Mouse (Mus musculus) stomach, embryonic 14.5 days (tissue): Measurements from ENCODE around the gene Baiap2. TPM values are rescaled to one million over a fixed set of nuclear protein-coding genes. Genes with fewer than 3 reads are reported as not detected.

Experiments used
- ATAC-seq: fragments of 200-750 bp; cut with Nextera tagmentation; 2 replicates; pipeline ENCODE4 v1.8.0; 2017; ENCODE audit warnings: low read depth, moderate TSS enrichment; ENCODE audit not compliant: insufficient number of reproducible peaks, insufficient read depth, low FRiP score
- H3K27ac ChIP-seq: fragments of 300-500 bp; sonication (generic); 2 replicates; pipeline ENCODE4 v1.5.1; 2014; ENCODE audit warnings: mild to moderate bottlenecking, low read length, moderate library complexity, mixed read lengths
- H3K27me3 ChIP-seq: fragments of 300-500 bp; sonication (generic); 2 replicates; pipeline ENCODE4 v1.6.1; 2014; ENCODE audit warnings: low read length, control low read depth, mixed read lengths; ENCODE audit not compliant: control insufficient read depth, insufficient read depth
- H3K36me3 ChIP-seq: fragments of 300-500 bp; sonication (generic); 2 replicates; pipeline ENCODE4 v1.6.1; 2014; ENCODE audit warnings: mild to moderate bottlenecking, control low read depth, low read length, moderate library complexity, mixed read lengths; ENCODE audit not compliant: control insufficient read depth, insufficient read depth
- H3K4me1 ChIP-seq: fragments of 300-500 bp; sonication (generic); 2 replicates; pipeline ENCODE4 v1.6.1; 2014; ENCODE audit warnings: low read length, control low read depth, mixed read lengths; ENCODE audit not compliant: control insufficient read depth, insufficient read depth
- H3K4me2 ChIP-seq: fragments of 300-500 bp; sonication (generic); replicated peaks from 2 replicates; pipeline ENCODE4 v1.6.1; 2014; ENCODE audit warnings: low read depth, low read length, control low read depth
- H3K4me3 ChIP-seq: fragments of 300-500 bp; sonication (generic); 2 replicates; pipeline ENCODE4 v1.5.1; 2014; ENCODE audit warnings: low read depth, low read length, control low read depth
- H3K9ac ChIP-seq: fragments of 300-500 bp; sonication (generic); replicated peaks from 2 replicates; pipeline ENCODE4 v1.6.1; 2014; ENCODE audit warnings: low read depth, mild to moderate bottlenecking, control low read depth, low read length, moderate library complexity, mixed read lengths
- H3K9me3 ChIP-seq: fragments of 300-500 bp; sonication (generic); 2 replicates; pipeline ENCODE4 v1.6.1; 2016; ENCODE audit warnings: low read depth, low read length, control low read depth; ENCODE audit not compliant: control insufficient read depth
- WGBS: fragments of 180-500 bp; shearing (Covaris S2); extraction: QIAGEN DNeasy Blood & Tissue Kit; methylation state at CpG from one replicate; pipeline ENCODE4 v1.1.7; 2014; 5-methylcytosine and 5-hydroxymethylcytosine counted together
- polyA plus RNA-seq: library from polyadenylated mRNA; unstranded; fragments of >200 nt; fragmentation: Nextera tagmentation; extraction: Ambion mirVana; gene quantifications from 2 replicates; pipeline ENCODE4 v1.2.1, GENCODE M21; 2014

Gene Baiap2
- polyA plus RNA-seq, 1 experiment from 2014 or later, result 28.0 TPM

DNA sequence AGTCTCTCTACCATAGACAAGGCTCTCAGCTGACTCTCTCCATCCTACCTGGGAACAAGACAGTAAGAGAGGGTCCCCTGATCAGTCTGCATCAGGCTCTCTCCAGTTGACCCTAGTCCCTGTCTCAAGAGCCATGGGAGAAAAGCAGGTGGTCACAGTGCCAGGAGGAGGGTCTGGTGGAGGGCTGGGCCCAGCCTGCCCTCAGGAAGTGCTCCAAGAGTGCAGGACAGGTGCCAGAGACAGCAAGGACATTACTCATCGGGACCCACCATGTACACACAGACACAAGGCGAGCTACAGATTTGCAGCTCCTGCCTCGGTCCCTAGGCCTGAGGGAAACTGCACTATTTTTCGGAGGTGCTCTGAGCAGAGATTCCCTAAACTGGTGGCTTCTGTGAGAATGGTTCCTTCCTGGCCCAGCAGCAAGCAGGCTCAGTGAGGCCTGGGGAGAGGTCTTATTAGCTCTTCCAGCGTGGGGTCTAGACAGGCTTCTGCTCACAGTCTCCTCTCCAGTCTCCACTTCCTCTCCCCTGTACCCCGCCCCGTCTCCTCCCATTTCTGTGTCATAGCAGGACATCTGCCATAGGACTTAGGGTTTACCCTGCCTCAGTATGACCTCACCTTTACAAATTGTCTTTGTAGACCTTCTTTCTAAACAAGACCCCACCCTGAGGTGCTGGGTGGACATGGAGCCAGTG lies 99.7 kb downstream of the Baiap2 start:
- 60% methylated on average over 7 of the region's 7 CpGs for whole genome bisulfite sequencing
- Histone ChIP-seq H3K27me3 (no peaks in the 10 kb centered on the region), H3K9me3 (no peaks in the 10 kb centered on the region), H3K4me1 (peaks cover 11% of the 10 kb centered on the region), H3K4me2 (no peak overlapping the region), H3K36me3 (no peaks in the 10 kb centered on the region), H3K9ac (no peak overlapping the region), H3K27ac (peak overlapping the region; percentile 48; the same call in 1 of the 2 replicates), H3K4me3 (no peak overlapping the region)
- ATAC-seq, result no peak

DNA sequence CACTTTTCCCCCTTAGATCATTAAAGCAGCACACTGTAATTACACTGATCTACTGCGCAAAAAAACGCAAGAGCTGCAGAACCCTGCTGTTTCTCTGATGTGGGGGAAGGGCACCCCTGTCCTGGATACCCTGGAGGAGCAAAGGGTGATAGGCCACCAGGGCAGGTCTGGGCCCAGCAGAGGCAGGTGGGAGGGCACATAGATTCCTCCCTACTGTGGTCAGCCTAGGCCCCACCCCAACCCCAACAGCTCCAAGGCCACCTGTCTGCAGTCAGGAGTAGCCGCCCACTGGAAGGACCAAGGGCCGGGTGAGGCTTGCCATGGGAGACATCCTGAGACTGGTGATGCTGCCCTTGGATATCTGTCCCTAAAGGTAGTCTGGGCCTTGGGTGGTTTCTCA lies 102.8 kb downstream of the Baiap2 start:
- Histone ChIP-seq H3K9ac (no peak overlapping the region), H3K36me3 (no peaks in the 10 kb centered on the region), H3K27ac (no peak overlapping the region), H3K4me1 (peaks cover 12% of the 10 kb centered on the region), H3K4me3 (no peak overlapping the region), H3K4me2 (no peak overlapping the region), H3K27me3 (peaks cover 9% of the 10 kb centered on the region; the same call in 1 of the 2 replicates), H3K9me3 (no peaks in the 10 kb centered on the region)
- WGBS, result 63% methylated on average over 4 of the region's 4 CpGs
- ATAC-seq, result no peak

DNA sequence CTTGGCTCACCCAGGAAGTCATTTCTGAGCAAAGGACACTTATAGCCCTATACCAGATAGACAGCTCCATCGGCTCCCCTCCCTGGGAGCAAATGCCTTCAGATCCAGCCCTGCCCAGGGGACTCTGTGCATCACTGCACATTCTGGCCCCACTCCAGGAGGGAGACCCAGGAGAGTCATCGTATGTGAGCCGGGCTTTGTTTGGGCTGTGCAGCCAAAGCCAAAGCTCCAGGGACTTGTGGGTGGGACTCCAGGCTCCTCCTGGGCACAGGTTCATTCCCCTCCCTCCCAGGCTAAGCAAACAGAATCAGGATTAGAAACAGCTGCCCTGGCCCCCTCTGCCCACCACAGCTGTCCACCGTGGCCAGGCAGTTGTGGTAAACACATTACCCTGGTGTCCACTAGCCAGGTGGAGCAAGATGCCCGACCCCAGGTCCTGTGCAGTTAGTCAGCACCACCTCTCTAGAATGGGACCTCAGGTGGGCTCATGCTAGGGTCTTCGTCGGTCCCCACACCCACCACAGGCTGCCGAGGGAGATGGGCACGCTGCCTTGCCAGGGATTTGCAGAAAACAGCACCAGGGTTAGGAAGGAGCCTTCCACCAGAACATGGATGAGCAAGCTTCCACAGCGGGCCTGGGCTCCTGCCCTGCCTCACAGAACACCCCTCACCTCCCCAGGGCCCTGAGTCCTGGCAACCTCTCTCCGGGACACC lies 103.4 kb downstream of the Baiap2 start:
- Histone ChIP-seq H3K27ac (no peak overlapping the region), H3K9me3 (no peaks in the 10 kb centered on the region), H3K4me2 (peak overlapping the region; percentile 96), H3K27me3 (peaks cover 9% of the 10 kb centered on the region; the same call in 1 of the 2 replicates), H3K9ac (peak overlapping the region; percentile 52; the same call in 1 of the 2 replicates), H3K4me3 (peak overlapping the region; percentile 50), H3K4me1 (peaks cover 12% of the 10 kb centered on the region), H3K36me3 (no peaks in the 10 kb centered on the region)
- 39% methylated on average over 11 of the region's 11 CpGs for WGBS
- peak; percentile 19; the same call in 1 of the 2 replicates for ATAC-seq

DNA sequence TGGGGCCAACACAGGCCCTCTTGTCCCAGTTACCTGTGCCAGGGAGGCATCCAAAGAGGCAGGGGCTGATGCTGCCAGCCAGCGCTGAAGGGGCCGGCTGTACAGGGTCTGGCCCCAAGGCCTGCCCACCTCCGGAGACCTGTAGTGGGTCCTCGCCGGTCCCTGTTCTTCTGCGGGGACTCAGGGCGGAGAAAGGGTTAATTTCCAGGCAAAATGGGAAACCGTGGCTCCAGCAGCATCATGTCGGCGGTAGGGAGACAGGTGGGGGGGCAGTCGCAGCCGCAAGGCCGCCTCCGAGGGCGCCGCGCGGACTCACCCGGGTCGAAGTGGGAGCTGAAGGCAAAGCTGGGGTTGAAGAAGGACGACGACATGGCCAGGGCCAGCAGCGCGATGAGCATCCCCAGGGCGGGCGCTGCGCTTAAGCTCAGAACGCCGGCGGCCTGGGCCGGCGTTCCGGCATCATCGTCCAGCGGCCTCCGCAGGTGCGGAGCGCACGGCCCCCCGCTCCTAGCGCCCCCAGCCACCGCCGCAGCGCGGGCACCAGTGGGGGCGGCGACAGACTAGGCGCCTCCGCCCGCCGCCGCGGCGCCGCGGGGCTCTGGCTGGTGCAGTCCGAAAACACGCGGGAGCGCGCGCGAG lies 104.1 kb downstream of the Baiap2 start, which contains the start of gene Aatk:
Aatk (minus strand) TSS at position 615 of the 639 bp plus-strand sequence.
- peak within 1 kb of the TSS; percentile 52 for H3K9ac ChIP-seq
- H3K27ac ChIP-seq, result peak within 1 kb of the TSS; percentile 18; the same call in 1 of the 2 replicates
- peak within 1 kb of the TSS; percentile 96 for H3K4me2 ChIP-seq
- no peaks in the 10 kb centered on the region for H3K36me3 ChIP-seq
- no peak for ATAC-seq
- WGBS, result under 1% methylated on average over 56 of the region's 63 CpGs
- H3K9me3 ChIP-seq, result no peaks in the 10 kb centered on the region
- peak within 1 kb of the TSS; percentile 50 for H3K4me3 ChIP-seq
- H3K4me1 ChIP-seq, result peaks cover 12% of the 10 kb centered on the region
- peaks cover 9% of the 10 kb centered on the region; the same call in 1 of the 2 replicates for H3K27me3 ChIP-seq

DNA sequence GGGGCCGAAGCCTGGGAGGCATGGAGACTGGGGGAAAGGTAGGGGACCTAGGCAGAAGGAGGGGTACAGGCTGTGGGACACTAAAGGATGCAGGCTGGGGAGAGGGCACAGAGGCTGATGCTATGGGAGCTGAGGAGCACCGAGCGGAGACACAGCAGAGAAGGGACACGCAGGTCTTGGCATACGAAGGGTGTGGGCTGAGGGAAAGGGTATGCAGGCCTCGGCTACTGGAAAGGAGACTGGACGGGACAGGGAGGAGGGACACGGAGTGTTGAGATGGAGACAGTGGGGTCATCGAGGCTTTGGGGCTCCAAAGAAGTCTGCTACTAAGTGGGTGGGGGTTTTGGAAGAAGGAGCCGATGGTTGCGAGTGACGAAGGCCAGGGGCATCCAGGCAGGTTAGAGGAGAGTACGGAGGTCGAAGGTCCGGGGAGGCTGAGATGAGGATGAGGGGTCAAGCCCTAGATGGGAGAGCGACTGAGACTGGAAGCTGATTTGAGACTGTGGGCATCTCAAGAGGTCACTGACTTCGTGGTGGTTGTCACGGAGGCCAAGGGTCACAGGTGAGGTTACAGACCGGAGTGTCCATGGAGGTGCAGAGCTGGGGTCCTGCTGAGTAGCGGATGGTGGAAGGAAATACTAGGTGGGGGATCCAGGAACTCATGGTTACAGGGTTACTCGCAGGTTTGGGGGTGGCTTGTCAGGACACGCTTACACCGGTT lies 105.1 kb downstream of the Baiap2 start:
- no peaks in the 10 kb centered on the region for H3K9me3 ChIP-seq
- H3K27me3 ChIP-seq, result peaks cover 9% of the 10 kb centered on the region; the same call in 1 of the 2 replicates
- H3K9ac ChIP-seq, result no peak overlapping the region
- H3K4me1 ChIP-seq, result peaks cover 16% of the 10 kb centered on the region
- WGBS, result 18% methylated on average over 23 of the region's 23 CpGs
- no peak for ATAC-seq
- peak overlapping the region; percentile 96 for H3K4me2 ChIP-seq
- no peaks in the 10 kb centered on the region for H3K36me3 ChIP-seq
- peak overlapping the region; percentile 50 for H3K4me3 ChIP-seq
- no peak overlapping the region for H3K27ac ChIP-seq

DNA sequence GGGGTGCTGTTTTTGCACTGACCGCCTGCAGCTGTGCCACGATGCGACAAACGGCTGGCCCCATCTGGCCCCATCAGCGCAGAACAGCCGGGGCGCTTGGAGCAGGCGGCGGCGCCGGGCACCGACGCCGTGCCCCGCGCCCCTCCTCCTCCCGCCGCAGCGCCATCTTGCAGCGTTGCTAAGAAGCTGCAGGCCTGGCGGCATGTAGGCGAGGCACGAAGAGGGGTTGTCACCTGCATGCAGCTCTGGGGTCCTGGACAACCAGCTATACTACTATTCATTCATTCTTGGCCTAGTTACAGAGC lies 105.6 kb downstream of the Baiap2 start:
- peaks cover 9% of the 10 kb centered on the region; the same call in 1 of the 2 replicates for H3K27me3 ChIP-seq
- no peaks in the 10 kb centered on the region for H3K36me3 ChIP-seq
- no peak overlapping the region for H3K27ac ChIP-seq
- peak overlapping the region; percentile 96 for H3K4me2 ChIP-seq
- peaks cover 16% of the 10 kb centered on the region for H3K4me1 ChIP-seq
- no peaks in the 10 kb centered on the region for H3K9me3 ChIP-seq
- H3K4me3 ChIP-seq, result no peak overlapping the region
- 6% methylated on average over 23 of the region's 23 CpGs for WGBS
- no peak for ATAC-seq
- H3K9ac ChIP-seq, result no peak overlapping the region

DNA sequence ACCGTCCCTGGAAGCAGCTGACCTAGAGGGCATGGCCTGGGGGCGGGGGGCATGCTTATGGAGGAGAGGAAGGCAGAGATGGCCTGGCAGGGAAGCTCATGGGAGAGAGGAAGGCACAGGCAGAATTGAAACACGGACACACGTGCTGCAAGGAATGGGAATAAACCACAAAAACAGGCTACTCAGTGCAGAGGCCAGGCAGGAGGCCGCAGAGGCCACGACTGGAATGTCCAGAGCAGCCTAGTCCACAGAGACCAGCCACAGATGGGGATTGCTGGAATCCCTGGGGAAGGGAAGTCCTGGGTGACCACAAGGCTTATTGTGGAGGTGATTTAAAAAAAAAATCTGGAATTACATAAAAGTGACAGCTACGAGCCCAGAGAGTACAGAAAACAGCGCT lies 106.5 kb downstream of the Baiap2 start:
- ATAC-seq, result no peak
- no peak overlapping the region for H3K27ac ChIP-seq

More for the DNA sequence above, 106.5 kb downstream of the Baiap2 start:
- 68% methylated on average over 8 of the region's 8 CpGs for WGBS
- Histone ChIP-seq H3K4me1 (peaks cover 16% of the 10 kb centered on the region), H3K9me3 (no peaks in the 10 kb centered on the region), H3K4me3 (no peak overlapping the region), H3K4me2 (no peak overlapping the region), H3K27me3 (peaks cover 9% of the 10 kb centered on the region; the same call in 1 of the 2 replicates), H3K36me3 (no peaks in the 10 kb centered on the region), H3K9ac (no peak overlapping the region)
